Mouse (Mus musculus) cortical plate, adult 2 months (tissue): Measurements from ENCODE around the gene Gm26965.

ENCODE experiments used
- CTCF ChIP-seq: fragments of 200-500 bp; IDR thresholded peaks from 2 replicates; pipeline ENCODE4 v1.5.1; 2011; ENCODE audit warnings: mild to moderate bottlenecking, control low read depth, low read length; ENCODE audit not compliant: insufficient read depth; ENCODE audit errors: extremely low read depth
- POLR2A ChIP-seq: fragments of 200-500 bp; IDR thresholded peaks from 2 replicates; pipeline ENCODE4 v1.6.1; 2011; ENCODE audit warnings: mild to moderate bottlenecking, low read length, control low read depth; ENCODE audit not compliant: insufficient read depth; ENCODE audit errors: extremely low read depth

GRCm38 (mm10) chr13:67525753-67526410 lies at the start of gene Gm26965, which contains the start of gene Zfp87:
- TF ChIP-seq CTCF = no peak
- TF ChIP-seq POLR2A = peak; percentile 84
